Mouse (Mus musculus): Measurements from ENCODE around the gene Ddi2.

- TF ChIP-seq GATA1 (IDR thresholded peaks at IDR 0.05; ENCODE audit: borderline replicate concordance, low read length) = no peak
- TF ChIP-seq FLI1 (IDR thresholded peaks at IDR 0.05; ENCODE audit: low read length) = no peak
Measured at GRCm38 (mm10) chr4:141654509-141654908, 68.7 kb downstream of the Ddi2 start.

Measured in megakaryocyte, embryonic 14.5 days (primary cell).